Mouse (Mus musculus) retina, postnatal 7 days (tissue): ENCODE measurements around the gene Cmss1.

Experiments
- DNase-seq: peaks from one replicate; pipeline ENCODE4 v3.0.0-alpha.2; 2012; ENCODE audit warnings: low read depth, low spot score

The Cmss1 gene

DNA sequence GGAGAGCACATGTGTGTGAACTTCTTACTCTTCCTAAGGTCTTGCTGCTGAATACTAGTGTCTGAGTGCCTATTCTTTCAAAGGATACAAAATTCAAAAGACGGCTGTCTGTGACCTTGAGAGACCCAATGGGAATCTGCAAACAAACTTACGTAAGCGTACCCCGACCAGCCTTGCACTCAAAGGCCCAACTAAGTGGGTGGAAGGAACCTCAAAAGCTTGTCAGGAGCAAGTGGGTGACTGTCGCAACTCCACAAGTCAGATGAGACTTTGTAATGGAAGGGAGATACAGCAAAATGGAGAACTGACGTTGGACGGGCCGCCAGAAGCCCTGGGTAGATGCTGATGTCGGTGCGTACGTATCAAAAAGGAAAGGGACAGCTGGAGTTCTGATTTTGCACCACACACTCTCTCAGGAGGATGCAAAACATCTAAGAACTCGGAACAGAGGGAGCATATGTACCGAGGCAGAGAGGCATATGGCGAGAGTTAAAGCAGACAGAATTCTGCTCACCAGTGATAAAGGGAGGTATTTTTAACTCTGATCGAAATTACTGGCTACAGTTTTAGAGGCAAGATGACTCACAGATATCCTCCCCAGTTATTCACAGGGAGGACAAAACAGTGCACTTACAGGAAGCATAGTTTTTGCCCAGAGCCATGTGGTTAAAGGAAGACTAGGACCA is 217.0 kb downstream of the Cmss1 start:
- no peak for DNase-seq

DNA sequence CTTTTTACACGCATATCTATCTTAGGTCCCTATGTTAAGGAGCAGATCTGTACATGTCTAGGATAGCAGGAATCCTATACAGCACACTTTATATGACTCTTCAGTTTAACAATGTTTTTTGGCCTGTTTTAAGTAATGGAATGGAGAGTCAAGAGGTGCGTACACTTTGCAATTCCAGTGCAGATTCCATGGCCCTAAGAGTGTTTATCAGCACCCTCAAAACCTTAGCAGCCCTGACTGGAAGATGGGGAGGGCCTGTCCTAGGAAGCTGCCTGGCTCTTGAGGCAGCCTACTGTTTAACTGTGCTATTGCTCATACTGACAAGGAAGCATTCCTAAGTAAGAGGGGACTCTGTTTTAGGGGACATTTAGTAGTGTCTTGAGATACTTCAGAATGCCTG is 222.4 kb downstream of the Cmss1 start:
- DNase-seq = no peak

DNA sequence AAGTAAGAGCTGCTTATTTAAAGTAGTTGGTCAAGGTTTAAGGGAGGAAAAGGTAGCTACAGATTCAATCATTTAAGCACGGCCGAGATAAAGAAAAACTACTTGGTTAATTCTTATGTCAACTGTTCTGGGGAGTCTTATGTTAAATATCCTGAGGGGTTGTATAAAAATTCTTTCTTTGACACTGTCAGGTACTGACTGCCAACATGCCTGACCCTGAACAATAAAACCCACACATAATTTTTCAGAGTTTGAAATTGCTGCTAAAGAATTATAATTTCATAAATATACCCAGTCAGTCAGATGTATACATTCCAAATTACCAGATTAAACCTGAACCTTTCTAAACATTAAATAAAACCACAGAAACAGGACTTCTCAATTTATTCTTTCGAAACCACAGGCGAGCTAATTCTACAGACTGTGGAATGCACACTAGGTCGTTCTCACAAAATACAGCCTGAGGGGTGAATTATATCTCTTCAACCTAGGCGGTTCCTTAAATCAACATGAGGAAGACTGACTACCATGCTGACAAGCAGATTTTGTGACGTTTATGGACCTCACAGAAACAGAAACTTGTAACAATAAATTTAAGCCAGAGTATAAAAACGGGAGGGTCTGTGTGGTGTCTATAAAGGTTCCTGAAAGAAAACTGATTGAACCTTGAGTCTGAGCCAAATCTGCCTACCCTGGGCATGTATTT is 223.2 kb downstream of the Cmss1 start:
- no peak for DNase-seq

DNA sequence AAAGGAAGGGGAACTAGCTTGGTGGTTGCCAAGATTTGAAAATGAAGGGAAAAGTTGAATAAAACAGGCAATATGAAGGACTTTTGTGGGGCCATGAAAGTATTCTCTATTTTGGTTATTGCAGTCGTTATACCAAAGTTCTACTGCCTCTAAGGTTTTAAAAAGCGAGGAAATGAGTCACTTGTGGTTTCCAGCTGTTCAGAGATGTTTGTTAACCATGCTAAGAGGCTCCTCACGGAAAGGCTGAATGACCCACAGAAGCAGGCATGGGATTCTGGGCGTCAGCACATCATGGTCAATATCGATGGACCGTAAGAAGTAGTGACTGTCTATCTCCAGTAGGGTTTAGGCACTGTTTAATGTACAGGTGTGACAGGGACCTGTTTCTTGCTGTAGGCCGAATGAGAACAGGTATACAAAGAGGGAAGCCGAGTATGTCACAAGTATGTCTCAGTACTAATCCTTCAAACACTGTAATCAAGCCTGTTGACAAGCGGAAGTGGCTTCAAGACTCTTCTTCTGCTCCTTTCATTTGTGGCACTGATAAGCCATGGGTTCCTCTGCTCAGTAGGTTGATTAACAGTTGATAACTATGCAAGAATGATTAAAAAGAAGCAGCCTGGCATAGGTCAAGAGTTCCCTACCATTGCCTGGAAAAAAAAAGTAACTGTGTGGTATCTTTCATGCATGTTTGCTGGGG is 227.9 kb downstream of the Cmss1 start:
- DNase-seq = no peak

DNA sequence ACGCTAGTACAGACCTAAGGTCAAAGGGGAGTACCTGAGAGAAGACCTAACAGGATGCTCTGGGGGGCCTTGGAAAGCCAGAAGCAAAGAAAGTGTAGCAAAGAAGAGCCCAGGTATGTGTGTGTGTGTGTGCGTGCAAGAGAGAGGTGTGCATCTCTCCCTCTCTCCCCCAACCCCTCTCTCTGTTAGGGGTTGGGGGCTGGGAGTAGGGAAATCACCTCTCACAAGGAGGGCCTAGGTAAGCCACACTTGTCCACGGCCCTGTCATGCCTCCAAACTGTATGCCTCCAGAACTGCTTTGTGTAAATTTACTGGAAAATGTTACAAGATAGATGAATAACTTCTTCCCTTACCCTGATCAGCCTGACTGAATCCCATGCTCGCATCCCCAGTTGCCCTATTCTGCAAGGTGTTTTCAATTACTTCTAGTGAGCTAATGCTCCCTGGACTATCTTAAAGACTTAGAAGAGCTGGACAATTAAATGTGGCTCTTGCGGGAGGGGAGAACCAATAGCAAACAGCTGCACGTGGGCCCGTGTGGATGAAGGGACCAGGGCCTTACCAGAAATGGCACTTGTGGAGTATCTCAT is 231.3 kb downstream of the Cmss1 start:
- no peak for DNase-seq

DNA sequence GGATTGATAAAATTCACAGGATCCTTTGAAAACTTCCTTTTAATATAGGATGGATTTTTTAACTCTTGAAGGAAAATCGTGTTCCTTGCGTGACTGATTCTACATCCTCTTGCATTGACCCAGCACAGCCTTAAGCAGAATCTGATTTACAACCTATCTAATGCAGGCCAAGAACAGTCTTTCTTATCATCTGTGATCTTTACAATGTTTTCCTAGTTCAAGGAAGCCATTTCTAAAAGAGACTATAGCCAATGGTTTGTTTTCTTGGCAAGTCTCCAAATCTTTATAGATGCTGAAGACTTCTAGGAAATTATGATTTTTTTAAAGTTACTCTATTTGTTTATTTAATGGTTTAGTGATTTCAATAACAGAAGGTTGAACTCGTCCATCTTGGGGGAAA is 234.5 kb downstream of the Cmss1 start:
- no peak for DNase-seq

DNA sequence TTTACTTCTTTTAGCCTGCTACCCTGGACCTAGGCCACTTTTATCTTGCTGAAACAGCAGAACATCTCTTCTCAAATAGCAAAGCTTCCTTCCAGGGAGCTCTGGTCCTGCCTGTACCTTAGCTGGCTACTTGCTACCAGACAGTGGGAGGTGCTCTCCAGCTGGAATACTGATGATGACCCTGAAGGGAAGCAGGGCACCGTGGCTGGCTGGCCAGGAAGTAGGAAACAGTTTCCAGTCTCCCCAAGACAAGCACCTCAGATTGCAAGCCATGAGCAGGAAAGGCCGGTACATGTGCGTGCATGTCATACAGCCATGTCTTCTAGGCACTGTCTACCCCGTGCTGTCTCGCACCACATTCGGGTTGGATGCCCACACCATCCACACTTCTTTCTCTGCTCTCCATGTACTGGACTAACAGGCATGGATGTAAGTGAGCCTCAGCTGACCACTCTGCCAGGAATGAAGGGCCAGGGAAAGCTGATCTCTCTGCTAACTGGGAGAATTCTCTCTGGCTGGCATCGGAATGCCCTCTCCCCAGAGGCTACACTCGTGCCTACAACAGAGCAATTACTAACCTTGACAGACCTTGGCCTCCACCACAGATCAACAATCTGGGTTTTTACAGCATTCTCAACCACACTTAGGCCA is 236.7 kb downstream of the Cmss1 start:
- DNase-seq = no peak

DNA sequence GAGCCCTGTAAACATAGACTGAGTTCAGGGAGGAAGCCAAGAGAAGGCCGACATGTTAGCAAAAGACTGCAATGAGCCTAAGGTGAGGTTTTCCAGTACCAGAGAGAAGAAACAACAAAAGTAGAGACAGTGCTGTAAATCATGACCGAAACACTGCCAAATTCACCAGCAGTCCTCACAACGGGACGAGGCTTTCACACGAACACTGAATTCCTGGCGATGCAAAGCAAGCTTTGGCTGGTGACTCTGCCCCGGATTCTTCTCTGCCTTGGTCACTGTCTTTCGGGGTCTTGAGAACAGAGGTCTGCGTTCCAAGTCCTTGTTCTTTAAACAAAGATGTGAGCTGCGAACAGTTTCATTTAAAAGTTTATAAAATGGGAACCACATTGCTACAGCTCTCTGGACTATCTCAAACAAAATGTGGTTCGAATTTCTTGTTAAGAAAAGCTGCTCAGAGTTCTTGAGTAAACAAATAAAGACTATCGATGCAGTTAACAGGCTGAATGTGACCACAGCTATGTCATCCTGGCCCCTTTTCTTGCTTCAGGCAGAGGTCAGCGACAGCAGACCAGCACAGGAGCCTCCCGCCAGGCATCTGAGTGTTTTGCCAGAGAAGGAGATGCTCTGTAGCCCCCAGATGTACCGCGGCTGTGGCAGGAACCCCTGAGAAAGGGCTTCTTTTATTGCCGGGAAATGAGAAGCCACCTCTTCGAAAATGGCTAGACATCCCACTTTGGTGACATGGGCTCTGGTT is 239.5 kb downstream of the Cmss1 start:
- DNase-seq = no peak

DNA sequence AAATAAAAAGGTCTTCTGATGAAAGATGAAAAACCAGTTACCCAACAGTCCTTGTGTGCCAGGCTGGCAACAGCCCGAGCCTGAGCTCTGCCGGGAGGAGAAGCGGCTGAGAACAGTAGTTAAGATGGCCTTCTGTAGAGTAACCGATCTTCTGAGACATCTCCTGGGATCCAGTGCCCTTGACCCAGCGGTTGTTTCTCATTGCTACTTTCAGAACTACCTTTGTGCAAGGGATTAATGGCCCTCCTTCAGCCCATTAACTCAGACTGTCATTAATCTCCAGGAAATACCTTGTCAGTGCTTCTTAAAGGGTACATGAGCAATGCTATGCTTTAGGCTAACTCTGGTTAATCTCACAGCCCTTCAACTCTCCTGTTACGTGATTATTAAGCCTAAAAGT is 240.5 kb downstream of the Cmss1 start:
- DNase-seq = no peak

DNA sequence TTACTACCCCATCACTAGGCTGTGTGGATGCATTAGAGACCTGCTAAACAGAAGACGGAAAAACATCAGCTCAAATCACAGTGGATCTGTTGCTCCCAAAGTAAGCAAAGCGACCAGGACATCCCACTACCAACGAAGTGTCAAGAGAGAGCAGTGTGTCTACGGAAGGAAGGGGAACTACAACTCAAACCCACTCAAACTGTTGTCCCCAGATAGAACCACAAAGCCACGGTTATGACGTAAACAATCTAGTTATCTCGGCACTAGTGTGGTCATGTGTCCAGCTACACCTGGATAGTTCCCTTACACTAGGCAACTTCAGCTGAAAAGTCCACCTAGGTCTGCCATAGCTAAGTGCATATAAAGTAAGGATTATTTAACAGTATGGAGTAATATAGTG is 242.2 kb downstream of the Cmss1 start:
- no peak for DNase-seq

DNA sequence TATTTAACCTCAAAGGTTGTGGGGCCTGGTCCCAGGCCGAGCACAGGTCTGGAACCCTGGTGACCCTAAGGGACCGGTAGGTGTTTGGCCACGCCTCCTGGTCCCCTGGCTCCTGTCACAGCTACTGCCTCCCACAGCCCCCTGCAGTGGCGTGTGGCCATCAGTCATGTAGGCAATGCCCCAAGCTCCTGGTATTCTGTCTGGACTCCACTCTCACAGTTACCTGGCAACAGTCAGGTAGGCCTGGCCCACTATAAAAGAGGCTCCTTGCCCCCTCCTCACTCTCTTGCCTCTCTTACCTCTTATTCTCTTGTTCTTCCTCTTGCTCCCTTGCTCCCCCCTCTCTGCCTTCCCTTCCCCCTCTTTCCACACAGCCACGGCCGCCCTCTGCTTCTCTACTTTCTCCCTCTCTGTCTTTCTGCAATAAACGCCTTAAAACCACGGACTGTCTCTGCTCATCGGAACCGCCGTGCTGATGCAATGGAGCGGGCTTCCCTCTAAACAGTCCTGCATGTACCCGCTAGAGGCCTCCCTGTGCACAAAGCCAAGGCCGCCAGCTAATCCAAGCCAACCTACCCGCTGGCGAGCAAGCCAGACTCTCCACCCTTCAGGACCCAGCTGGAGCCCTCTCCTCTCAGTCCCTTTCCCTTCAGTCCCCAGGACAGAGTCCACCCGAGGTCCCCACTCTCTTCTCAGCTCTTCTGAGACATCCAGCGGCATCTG is 243.8 kb downstream of the Cmss1 start:
- no peak for DNase-seq

DNA sequence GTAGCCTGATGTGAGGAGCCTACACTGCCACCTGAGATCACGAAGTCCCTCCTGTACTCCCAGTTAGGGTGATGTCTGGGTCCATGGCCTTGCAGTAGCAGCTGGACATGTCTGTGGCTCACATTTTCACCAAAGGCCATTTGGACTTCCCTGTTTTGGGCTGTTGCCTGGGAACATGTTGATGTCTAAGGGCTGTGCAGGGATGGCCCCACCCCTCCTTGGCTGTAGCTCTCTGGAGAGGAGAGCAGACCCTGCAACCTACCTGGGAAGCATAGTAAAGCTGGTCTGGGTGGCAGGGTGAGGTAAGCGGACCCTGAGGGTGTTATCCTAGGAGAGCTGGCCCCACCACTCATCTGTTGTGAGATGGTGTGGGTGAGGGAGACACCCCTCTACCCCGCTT is 245.9 kb downstream of the Cmss1 start:
- no peak for DNase-seq

DNA sequence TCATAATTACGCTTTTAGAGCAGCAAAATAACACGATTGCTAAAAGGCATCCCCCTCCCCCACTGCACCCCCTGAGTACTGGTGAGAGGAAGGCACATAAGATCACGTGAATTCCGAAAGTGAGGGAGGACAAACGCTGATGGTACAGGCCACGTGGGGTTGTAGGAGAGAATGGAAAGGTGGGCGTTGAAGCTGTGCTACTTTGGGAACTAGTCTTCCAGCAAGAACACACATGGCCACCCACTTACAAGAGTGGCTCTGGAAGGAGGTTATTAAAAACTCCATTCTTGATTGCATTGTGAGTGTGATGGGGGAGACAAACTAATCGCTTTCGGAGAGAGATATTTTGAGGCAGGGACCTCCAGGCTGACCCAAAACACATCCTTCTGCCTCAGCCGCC is 247.4 kb downstream of the Cmss1 start:
- DNase-seq = no peak

DNA sequence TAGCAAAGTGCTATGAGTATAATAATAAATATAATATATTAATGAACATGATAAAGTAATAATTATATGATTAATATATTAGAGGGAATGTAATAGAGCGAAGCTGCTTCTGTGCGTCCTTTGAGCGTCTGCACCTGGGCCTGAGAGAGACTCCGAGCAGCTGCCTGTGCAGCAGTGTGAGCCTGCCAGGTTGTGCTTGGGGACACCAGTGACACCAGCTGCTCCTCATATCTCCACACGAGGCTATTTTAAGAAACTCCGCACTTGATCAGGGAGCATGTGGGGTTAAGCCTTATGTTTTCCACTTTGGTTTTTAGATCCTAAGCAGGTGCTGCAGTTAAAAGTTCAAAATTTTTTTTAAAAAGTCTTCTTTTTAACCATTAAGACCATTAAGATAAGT is 249.7 kb downstream of the Cmss1 start:
- DNase-seq = no peak

DNA sequence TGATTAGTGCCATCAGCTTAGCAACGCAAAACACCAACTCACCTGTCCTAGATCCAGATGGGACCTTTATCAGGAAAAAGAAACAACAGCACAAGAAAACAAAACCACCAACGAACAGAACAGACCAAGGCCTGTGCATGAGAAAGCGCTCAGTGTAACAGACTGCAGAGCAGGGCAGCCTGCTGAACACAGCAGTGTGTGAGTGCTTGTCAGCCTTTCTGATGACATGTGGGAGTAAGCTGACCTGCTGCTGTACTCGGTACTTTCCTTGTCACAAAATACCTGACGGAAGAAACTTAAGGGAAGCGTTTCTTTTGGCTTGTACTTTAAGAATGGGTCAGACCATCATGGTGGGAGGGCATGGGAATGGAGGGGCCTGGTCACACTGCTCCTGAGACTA is 250.2 kb downstream of the Cmss1 start:
- DNase-seq = no peak

DNA sequence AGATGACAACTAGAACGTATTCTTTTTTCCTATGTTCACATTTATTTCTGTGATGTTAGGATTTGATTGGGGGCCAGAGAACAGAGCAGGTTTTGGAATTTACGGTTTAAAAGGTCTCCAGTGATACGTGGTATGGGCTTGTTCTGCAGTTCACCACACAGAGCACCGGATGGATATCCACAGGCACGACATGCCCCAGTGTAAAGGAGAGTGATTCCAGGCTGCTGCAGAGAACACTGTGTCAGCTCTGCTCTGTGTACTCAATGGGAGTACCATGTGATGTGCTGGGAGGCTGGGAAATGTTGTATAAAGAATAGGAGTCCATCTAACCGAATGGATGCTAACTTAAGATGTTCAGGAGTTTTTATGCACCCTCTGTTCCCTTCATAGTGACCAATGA is 252.7 kb downstream of the Cmss1 start:
- no peak for DNase-seq

DNA sequence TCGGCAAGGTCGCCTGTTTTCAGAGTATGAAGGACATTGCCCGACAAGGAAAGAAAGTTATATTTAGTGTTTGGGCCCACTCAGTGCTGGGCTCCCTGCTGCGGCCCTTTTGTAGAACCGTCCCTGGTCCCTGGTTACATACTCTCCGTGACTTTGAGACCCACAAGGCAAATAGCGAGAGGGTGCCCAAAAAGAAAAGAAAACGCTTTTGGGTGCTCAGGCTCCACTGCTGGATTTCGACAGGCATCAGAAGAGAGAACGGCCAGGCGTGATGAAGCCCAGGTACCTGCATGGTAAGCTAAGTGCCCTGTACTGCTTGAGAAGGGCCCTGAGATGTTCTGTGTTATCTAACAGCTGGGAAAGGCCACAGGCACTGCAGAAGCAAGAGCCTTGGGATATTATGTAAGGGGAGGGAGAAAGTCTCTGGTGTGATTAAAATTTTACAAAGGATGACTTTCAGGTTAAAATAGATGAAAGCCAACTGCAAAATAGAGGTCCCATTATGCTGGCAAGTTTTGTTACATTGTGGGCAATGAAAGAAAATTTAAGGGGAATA is 253.4 kb downstream of the Cmss1 start:
- DNase-seq = no peak

DNA sequence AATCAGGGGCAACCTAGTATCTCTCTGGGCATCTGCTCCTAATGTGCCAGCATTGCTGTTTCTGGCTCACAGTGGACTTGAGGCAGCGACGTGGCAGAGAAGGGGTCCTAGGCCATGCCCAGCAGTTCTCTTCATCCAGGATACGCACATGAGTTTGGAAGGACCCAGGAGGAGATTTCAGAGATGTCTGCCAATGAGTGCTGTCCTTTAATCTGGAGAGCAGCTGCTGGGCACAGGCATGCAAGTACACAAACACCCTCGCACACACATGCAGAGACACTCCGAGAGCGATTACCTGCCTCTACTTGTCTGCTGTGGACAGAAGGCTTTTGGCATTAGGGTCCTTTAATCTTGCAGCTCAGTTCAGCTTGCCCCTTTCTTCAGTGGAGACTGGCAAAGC is 253.9 kb downstream of the Cmss1 start, which contains the start of gene Filip1l:
Filip1l (plus strand) TSS at position 343 of the 400 bp plus-strand sequence.
- DNase-seq = no peak

DNA sequence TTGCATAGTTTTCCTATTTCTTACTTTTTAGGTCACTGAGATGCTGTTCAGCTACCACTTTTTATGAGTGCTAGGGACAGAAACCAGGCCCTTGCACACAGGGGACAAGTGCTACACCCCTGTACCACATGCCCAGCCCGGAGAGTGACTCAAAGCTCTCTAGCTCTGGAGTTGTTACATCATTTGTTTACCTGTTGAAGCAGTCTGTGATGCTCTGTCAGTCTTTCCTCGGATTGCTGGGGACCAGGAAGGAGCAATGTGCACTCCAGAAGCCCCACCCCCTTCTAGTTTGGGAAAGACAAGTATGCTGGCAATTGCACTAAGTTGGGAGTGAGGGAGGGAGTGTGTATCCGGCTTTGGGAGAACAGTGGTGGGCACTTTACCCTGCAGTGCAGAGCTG is 257.0 kb downstream of the Cmss1 start:
- DNase-seq = no peak

DNA sequence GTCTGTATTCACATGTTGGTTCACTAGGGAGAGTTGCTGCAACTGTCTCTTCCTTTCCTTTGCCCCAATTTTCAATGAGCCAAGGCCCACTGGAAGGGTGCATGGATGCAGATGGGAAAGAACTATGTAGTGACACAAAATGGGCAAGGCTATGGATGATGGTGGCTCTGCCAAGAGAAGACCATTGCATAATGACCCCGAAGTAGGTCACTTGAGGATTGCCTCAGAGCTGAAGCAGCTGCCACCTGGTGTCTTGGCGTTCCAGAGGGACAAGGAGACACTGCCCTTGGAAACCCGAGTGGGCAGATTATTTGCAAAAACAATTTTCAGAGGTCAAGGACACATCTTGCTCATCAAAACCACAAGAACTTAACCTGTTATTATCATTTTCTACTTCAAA is 257.6 kb downstream of the Cmss1 start:
- no peak for DNase-seq
